Mouse (Mus musculus) neural tube, embryonic 11.5 days (tissue): ENCODE data around the gene Gm4894. TPM values are rescaled to one million over a fixed set of nuclear protein-coding genes. Genes with fewer than 3 reads are reported as not detected.

Experiments
- ATAC-seq: fragments of 200-750 bp; cut with Nextera tagmentation; 2 replicates; pipeline ENCODE4 v1.8.0; 2017; ENCODE audit warnings: moderate number of reproducible peaks, mild to moderate bottlenecking, moderate TSS enrichment, moderate library complexity; ENCODE audit not compliant: insufficient read depth, low FRiP score, low TSS enrichment
- DNase-seq: peaks from one replicate; pipeline ENCODE4 v3.0.0-alpha.2; 2015; ENCODE audit warnings: low spot score
- H3K27ac ChIP-seq: fragments of 300-500 bp; sonication (generic); 2 replicates; pipeline ENCODE4 v1.5.1; 2014; ENCODE audit warnings: low read depth, mild to moderate bottlenecking, low read length
- H3K27me3 ChIP-seq: fragments of 300-500 bp; sonication (generic); 2 replicates; pipeline ENCODE4 v1.6.1; 2014; ENCODE audit warnings: mild to moderate bottlenecking, low read length, mixed read lengths; ENCODE audit not compliant: control insufficient read depth, insufficient read depth
- H3K36me3 ChIP-seq: fragments of 300-500 bp; sonication (generic); 2 replicates; pipeline ENCODE4 v1.6.1; 2014; ENCODE audit warnings: mild to moderate bottlenecking, low read length, moderate library complexity, mixed read lengths; ENCODE audit not compliant: control insufficient read depth, insufficient read depth
- H3K4me1 ChIP-seq: fragments of 300-500 bp; sonication (generic); 2 replicates; pipeline ENCODE4 v1.6.1; 2014; ENCODE audit warnings: low read length, mixed read lengths; ENCODE audit not compliant: control insufficient read depth, insufficient read depth
- H3K4me2 ChIP-seq: fragments of 300-500 bp; sonication (generic); 2 replicates; pipeline ENCODE4 v1.6.1; 2014; ENCODE audit warnings: low read depth, mild to moderate bottlenecking, moderate library complexity
- H3K4me3 ChIP-seq: fragments of 300-500 bp; sonication (generic); 2 replicates; pipeline ENCODE4 v1.5.1; 2014; ENCODE audit warnings: low read depth, low read length
- H3K9ac ChIP-seq: fragments of 300-500 bp; sonication (generic); 2 replicates; pipeline ENCODE4 v1.6.1; 2014; ENCODE audit warnings: mild to moderate bottlenecking, low read length
- H3K9me3 ChIP-seq: fragments of 300-500 bp; sonication (generic); 2 replicates; pipeline ENCODE4 v1.6.1; 2016; ENCODE audit warnings: low read length; ENCODE audit not compliant: control insufficient read depth
- WGBS: fragments of 180-500 bp; shearing (Covaris S2); extraction: QIAGEN DNeasy Blood & Tissue Kit; methylation state at CpG from one replicate; pipeline ENCODE4 v1.1.7; 2014; 5-methylcytosine and 5-hydroxymethylcytosine counted together
- polyA plus RNA-seq: library from polyadenylated mRNA; unstranded; fragments of >200 nt; fragmentation: Nextera tagmentation; extraction: Ambion mirVana; gene quantifications from 2 replicates; pipeline ENCODE4 v1.2.1, GENCODE M21; 2014

Gene Gm4894
- polyA plus RNA-seq, result not detected in 2 replicates

DNA sequence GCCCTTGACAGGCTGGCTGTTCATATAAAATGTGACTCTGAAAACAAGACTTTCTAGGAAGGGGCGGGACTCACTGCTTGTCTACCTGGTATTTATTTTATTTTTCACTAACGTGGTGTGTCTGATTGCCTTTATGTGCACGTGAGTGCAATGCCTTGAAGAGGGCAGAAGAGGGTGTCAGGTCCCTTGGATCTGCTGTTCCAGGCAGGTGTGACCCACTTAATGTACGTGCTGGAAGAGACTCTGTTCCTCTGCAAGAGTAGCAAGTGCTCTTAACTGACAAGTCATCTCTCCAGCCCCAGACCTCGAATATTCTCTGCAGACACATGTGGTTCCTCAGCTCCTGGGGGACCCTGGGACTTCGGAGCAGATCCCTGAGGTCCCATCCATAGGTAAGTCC, at the start of gene Gm4894:
Gene Gm4894, plus strand, starts transcription at position 301 of the 400 bp plus-strand sequence.
- Histone ChIP-seq H3K9ac (no peak within 1 kb of the TSS), H3K27me3 (no peaks in the 10 kb centered on the region), H3K4me2 (no peak within 1 kb of the TSS), H3K4me3 (no peak within 1 kb of the TSS), H3K9me3 (no peaks in the 10 kb centered on the region), H3K4me1 (no peaks in the 10 kb centered on the region), H3K27ac (no peak within 1 kb of the TSS), H3K36me3 (no peaks in the 10 kb centered on the region)
- ATAC-seq (no peak), DNase-seq (no peak)
- WGBS, result 73% methylated on average over 6 of the region's 6 CpGs

DNA sequence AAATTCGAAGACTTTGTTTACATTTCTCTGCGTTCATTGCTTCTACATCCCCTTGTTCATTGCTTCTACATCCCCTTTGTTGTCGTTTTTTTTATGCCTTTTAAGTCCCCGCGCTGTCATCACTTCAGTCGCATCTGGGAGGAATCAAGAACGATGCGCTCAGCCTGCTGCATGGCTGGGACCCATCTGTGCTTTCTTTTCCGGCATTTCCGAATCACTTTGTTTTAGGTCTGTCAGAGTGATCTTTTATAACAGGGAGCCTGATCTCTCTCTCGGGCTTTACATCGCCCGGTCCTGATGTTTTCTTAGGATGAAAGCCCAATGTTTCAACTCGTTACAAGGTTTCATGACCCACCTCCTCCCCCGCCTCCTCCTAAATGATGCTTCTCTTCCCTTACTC, 44.0 kb upstream of the Gm4894 start:
- no peak for ATAC-seq

DNA sequence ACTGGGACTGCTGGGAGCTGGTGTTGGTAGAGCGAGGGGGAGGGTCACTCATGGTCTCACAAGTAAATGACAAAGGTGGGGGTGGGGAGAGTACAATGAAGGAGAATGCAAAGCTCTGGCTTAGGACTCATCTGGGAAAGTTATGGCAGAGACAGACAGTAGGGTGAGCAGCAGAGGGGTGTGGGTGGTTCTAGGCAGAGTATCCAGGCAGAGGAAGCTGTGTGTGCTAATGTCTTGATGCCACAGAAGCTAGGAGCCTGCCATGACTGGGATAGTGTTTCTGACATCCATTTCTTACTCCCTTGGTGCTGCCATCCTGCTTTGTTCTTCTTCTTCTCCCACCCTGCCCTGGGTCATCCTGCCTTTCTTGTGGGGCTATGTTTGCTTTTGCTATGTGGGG, 38.8 kb upstream of the Gm4894 start:
- 40% methylated on average over 1 of the region's 1 CpGs for WGBS
- DNase-seq, result no peak
- Histone ChIP-seq H3K9me3 (no peaks in the 10 kb centered on the region), H3K4me1 (no peaks in the 10 kb centered on the region), H3K27me3 (no peaks in the 10 kb centered on the region), H3K4me3 (no peak overlapping the region), H3K36me3 (no peaks in the 10 kb centered on the region), H3K9ac (no peak overlapping the region), H3K4me2 (no peak overlapping the region), H3K27ac (no peak overlapping the region)
- no peak for ATAC-seq

More for the DNA sequence above, 44.0 kb upstream of the Gm4894 start:
- peak; percentile 16 for DNase-seq
- Histone ChIP-seq H3K36me3 (no peaks in the 10 kb centered on the region), H3K4me1 (no peaks in the 10 kb centered on the region), H3K27me3 (no peaks in the 10 kb centered on the region), H3K9ac (no peak overlapping the region), H3K4me3 (no peak overlapping the region), H3K4me2 (0 out of 2 replicates have a peak overlapping the region, but pooled peaks have one; percentile 8), H3K27ac (0 out of 2 replicates have a peak overlapping the region, but pooled peaks have one; percentile 35), H3K9me3 (no peaks in the 10 kb centered on the region)
- 38% methylated on average over 15 of the region's 15 CpGs for whole genome bisulfite sequencing

DNA sequence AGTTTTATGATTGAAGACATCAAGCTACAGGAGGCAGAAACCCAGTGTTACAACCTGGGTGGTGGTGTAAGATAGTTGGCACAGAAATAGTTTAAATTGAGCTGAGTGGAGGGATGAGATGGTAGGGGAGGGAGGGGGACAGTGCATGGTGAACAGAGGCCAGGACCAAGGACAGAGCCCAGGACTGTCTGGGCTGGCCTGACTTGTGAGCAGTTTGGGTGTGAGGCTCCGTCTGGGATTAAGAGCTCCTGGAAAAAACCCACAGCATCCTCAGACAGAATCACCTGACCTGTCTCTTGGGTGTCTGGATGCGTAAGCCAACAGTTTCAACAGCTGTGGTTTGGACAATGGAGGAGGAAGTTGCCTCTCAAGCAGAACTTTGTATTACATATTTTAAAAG, 35.6 kb upstream of the Gm4894 start:
- no peak overlapping the region for H3K4me3 ChIP-seq
- H3K27ac ChIP-seq, result no peak overlapping the region
- H3K4me2 ChIP-seq, result no peak overlapping the region
- H3K27me3 ChIP-seq, result no peaks in the 10 kb centered on the region
- H3K36me3 ChIP-seq, result no peaks in the 10 kb centered on the region
- WGBS, result 38% methylated on average over 2 of the region's 2 CpGs
- H3K9me3 ChIP-seq, result no peaks in the 10 kb centered on the region
- no peak overlapping the region for H3K9ac ChIP-seq
- no peaks in the 10 kb centered on the region for H3K4me1 ChIP-seq
- ATAC-seq (no peak), DNase-seq (peak; percentile 22)

DNA sequence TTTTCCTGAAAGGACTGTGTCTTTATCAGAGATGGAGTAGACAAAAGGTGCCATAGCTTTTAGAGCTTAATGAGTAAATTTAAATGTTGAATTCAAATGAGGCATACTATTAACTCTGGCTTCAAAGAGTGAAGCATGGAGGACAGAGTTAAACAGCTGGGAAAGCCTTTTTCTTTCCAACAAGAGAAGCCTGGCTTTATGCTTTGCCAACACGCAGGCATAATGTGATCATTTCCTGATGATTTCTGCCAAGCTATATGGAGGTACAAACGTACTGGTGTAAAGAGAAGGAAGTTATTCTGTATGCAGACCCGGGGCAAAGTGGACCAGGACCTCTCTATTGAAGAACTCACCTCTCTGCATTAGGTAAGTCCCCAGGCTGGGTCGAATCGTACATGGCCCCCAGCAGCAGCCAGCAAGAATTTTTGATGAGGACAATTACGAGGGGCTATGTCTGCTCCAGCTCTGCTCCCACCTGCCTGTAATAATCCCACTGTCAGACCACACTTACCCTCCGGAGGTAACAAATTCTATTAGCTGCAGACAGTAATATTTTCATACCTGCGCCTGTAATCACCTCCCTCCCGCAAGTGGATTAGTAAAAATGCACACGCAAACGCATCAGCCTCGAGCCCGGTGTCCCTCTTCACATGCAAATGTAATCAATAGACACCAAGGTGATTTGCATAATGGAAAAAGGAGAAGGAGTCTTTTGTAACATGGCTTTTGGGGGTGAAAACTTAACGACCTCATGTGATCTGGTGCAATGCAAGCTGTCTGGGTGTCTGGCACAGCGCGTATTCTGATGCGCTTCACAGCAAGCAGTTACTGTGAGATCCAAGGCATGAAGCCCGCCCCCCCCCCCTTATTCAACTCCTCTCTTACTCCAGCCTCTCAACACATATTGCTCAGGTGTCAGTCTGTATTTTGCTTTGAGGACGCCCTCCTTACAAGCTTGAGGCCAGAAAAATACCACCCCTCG, 32.4 kb upstream of the Gm4894 start:
- H3K4me3 ChIP-seq, result no peak overlapping the region
- H3K9me3 ChIP-seq, result no peaks in the 10 kb centered on the region
- ATAC-seq (no peak), DNase-seq (no peak)
- no peak overlapping the region for H3K27ac ChIP-seq
- H3K27me3 ChIP-seq, result no peaks in the 10 kb centered on the region
- no peaks in the 10 kb centered on the region for H3K36me3 ChIP-seq
- no peaks in the 10 kb centered on the region for H3K4me1 ChIP-seq
- 67% methylated on average over 20 of the region's 20 CpGs for WGBS
- H3K9ac ChIP-seq, result no peak overlapping the region
- H3K4me2 ChIP-seq, result no peak overlapping the region

DNA sequence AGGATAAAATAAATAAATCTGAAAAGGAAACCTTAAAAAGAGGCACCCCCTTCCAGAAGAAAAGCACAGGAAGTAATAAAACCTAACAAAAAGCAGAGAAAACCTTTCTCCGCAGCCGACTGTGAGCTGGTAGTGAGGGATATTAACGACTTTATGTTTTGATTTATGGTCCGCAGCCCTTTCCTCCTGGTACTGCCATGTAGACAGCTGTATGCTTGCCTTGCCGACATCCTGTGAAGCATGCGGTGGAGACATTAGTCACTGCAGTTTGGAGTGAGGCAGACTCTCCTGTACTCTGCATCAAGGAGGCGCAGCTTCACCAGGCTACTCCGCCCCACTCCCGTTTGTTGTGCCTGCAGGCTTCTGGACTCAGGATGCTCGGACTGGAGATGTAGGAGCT, 25.8 kb upstream of the Gm4894 start:
- Histone ChIP-seq H3K4me1 (no peaks in the 10 kb centered on the region), H3K27me3 (no peaks in the 10 kb centered on the region), H3K36me3 (no peaks in the 10 kb centered on the region), H3K27ac (no peak overlapping the region), H3K4me2 (no peak overlapping the region), H3K9me3 (no peaks in the 10 kb centered on the region), H3K4me3 (no peak overlapping the region), H3K9ac (no peak overlapping the region)
- WGBS, result 65% methylated on average over 10 of the region's 10 CpGs
- ATAC-seq (no peak), DNase-seq (no peak)

DNA sequence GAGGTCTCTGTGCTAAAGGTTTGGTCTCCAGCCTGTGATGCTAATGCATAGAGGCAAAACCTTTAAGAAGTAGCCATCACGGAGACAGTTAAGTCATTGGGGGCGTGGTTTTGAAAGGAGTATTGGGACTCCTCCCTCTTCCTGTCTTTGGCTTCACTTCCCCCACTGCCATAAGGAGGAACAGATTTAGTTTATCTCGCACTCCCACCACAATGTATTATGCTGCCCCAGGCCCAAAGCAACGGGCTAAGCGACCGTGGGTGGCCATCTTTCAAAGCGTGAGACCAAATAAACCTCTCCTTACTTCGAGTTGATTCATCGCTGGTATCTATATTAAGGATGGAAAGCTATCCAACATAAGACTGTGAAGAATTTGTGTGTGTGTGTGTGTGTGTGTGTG, 22.9 kb upstream of the Gm4894 start:
- 87% methylated on average over 9 of the region's 9 CpGs for WGBS
- Histone ChIP-seq H3K4me3 (no peak overlapping the region), H3K9ac (no peak overlapping the region), H3K4me1 (no peaks in the 10 kb centered on the region), H3K36me3 (no peaks in the 10 kb centered on the region), H3K4me2 (no peak overlapping the region), H3K27ac (no peak overlapping the region), H3K9me3 (no peaks in the 10 kb centered on the region), H3K27me3 (no peaks in the 10 kb centered on the region)
- ATAC-seq, result no peak
- no peak for DNase-seq

DNA sequence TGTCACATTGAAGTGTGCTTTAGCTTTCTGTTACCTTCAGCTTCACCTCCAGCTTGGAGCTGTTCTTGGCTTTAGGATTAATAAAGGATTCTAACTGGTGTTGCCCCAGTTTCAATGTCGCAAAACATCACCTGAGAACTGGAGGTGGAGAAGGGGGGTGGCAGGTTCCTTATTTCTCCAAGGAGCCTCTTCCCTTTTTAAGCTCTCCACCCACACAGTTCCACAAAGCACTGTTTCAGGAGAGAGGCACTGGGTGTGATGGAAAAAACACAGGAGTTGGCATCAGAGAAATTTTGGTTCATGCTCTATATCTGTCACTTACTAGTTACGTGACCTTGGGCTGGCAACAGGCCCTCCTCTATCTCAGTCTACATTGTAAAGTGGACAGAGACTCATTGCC, 21.3 kb upstream of the Gm4894 start:
- H3K27me3 ChIP-seq, result no peaks in the 10 kb centered on the region
- H3K4me1 ChIP-seq, result no peaks in the 10 kb centered on the region
- no peaks in the 10 kb centered on the region for H3K36me3 ChIP-seq
- 87% methylated on average over 2 of the region's 2 CpGs for WGBS
- no peak overlapping the region for H3K4me3 ChIP-seq
- ATAC-seq (no peak), DNase-seq (no peak)
- H3K9ac ChIP-seq, result no peak overlapping the region
- H3K27ac ChIP-seq, result no peak overlapping the region
- H3K4me2 ChIP-seq, result no peak overlapping the region
- no peaks in the 10 kb centered on the region for H3K9me3 ChIP-seq

DNA sequence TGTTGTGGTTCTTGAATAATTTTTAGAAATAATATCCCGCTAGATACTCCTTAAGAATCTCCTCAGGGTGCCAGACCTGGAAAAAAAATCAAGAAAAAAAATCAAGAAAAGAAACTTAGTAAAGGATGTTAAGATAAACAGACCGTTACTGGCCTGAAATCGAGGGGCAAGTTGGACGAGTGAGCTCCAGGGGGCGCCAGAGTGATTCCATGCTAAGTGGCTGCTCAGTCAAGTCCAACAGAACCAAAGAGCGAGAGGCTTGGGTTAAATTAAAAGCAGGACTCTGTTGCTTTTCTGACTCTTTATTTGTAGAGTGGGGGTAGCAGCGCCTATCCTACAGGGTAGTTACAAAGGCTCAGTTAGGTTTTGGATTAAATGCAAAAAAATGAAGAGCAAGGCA, 3.5 kb upstream of the Gm4894 start:
- Histone ChIP-seq H3K9me3 (no peaks in the 10 kb centered on the region), H3K36me3 (no peaks in the 10 kb centered on the region), H3K27me3 (no peaks in the 10 kb centered on the region), H3K4me2 (no peak overlapping the region), H3K4me3 (no peak overlapping the region), H3K9ac (no peak overlapping the region), H3K4me1 (no peaks in the 10 kb centered on the region), H3K27ac (no peak overlapping the region)
- DNase-seq, result peak; percentile 64
- 36% methylated on average over 7 of the region's 7 CpGs for WGBS
- ATAC-seq, result no peak
